Mouse (Mus musculus) frontal cortex, postnatal 10 days (tissue): ENCODE measurements around the gene Xpo5.

Experiments
- DNase-seq, 2 experiments: peaks; one replicate each; pipeline ENCODE4 v3.0.0; 2022; ENCODE audit warnings: low spot score in 2 of 2, mixed read lengths in 1 of 2

The Xpo5 gene

DNA sequence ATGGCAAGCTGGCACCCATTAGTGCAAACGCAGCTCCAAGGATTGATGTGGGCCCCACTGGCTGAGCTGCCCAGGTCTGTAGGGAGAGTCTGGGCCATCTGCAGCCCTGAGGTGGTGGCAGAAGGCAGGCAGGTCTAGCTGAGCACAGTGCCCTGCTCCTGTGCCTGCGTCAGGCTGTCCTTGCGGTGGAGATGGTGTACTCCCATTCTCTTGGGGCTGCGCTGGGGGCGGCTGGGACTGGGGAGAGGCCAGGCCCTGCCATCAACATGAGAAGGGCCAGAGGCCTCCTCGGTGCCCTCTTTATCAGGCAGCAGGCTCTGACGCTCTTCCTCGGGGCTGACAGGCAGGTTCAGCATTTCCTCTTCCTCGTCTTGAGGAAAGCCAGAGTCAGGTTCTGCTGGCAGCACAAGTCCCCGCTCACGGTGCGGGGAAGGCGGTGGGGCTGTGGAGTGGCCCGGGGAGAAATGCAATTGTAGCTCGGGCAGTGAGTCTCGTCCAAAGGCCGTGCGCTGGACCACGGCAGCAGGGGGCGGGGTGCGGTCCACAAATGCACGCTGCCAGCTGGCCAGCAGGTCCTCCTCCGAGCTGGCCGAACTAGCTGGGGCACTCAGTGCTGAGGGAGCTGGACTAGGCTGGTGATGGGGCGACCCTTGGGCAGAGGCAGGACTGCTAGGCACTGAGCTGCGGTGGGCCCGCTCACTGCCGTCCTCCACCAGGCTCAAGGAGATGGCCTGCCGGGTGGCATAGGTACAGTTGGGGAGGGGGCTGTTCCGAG is 55.9 kb downstream of the Xpo5 start:
- no peak for DNase-seq

- no peak for DNase-seq
Measured at GRCm38 (mm10) chr17:46259675-46260074, 57.1 kb downstream of the Xpo5 start.

DNA sequence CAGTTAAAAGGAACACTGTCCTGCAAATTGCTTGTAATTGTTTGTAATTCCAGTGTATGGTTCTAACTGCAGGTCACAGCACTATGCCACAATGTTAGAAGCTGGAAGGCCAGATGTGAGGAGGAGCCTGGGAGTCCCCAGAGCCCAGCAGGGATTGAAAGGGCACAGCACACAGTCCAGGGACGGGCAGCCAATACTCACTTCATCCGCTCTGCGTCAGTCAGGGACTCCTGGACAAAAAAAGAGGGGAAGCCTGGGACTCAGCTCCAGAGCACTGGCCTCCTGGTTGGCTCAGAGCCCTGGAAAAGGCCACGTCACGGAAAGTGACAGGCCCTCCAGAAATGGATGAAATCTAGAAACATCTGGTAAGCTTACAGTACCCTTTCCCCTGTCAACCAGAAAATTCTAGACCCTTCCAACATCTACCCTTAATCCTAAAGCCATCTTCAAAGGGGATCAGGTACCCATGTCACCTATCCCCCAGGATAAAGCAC is 59.7 kb downstream of the Xpo5 start:
- DNase-seq, result no peak

DNA sequence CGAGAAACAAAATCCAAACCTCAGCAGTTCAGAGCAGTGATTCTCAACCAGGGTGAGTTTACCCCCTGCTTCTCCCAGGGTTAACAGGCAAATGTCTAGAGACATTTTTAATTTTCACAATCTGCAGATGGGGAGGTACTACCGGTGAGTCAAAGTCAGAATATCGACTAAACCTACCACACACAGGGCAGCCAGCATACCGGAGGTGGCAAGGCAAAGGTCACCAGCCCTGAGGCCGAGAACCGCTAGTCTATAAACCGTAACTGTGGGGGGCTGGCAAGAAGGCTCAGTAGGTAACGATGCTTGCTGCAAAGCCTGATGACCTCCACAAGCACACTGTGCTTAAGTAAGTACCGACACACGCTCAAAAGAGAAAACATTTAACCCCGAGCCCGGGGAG is 62.9 kb downstream of the Xpo5 start:
- no peak for DNase-seq

DNA sequence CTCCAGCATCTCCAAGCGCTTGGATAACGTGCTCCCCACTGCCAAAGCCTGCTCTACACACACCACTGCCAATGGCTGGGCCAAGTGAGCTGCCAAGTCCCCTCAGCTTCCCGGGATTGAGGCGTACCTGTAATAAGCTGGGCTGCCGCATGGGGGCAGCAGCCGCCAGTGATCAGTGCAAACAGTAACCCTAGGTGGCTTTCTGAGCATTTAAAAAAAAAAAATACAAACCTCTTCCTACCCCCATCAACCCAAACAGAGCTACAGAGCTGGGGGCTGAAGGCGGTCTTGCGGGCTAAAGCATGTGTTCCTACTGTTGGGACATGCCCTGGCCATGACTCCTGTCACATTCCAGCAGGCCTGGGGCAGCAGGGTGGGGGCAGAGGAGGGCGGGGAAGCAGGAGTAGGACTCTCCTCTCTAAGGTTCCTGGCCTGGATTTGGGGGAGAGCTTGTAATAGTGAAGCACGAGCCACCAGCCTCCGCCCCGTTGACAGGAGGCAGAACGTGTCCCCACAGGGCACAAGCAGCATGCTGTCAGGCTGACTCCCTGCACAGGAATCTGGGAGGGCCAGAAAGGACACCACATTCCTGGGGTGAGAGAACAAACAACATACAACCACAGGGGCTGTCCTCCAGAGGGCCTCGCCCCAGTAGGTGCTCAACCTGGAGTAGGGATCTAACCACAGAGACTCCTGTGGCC is 63.5 kb downstream of the Xpo5 start:
- DNase-seq, result peak; percentile 72 to 84

DNA sequence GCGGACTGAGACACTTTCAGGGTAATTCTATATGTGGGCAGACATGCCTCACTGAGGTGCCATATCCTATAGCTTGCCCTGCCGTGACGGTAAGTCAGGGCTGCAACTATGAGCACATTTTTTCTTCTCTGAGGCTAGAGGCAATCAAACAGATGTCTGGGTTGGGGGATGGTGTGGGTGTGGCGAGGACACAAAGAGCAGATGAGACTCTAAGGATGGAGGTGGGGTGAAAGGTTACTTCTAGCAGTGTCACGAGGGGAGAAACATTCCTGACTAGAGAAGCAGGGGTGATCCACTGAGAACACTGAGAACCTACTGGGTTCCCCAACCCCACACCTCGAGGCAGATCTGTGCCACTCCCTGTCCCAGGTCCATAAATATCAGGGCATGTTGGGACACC is 64.4 kb downstream of the Xpo5 start:
- no peak for DNase-seq

DNA sequence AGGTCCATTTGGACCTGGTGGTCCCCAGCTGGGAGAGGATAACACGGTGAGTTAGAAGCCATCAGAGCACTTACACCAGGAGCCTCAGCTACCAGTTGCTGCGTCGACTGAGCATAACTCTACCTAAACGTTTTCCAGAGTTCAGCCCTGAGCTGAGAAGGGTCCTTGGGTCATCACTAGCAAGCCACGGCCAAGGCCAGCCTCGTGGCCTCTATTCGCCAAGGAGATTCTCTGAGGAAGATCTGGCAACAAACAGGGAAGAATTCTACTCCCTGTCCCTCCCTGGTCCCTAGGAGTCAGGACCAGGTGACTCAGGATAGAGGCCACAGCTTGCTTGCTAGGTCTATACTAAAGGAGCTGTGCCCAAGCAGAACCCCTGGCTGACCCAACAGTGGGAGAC is 64.9 kb downstream of the Xpo5 start:
- no peak for DNase-seq

DNA sequence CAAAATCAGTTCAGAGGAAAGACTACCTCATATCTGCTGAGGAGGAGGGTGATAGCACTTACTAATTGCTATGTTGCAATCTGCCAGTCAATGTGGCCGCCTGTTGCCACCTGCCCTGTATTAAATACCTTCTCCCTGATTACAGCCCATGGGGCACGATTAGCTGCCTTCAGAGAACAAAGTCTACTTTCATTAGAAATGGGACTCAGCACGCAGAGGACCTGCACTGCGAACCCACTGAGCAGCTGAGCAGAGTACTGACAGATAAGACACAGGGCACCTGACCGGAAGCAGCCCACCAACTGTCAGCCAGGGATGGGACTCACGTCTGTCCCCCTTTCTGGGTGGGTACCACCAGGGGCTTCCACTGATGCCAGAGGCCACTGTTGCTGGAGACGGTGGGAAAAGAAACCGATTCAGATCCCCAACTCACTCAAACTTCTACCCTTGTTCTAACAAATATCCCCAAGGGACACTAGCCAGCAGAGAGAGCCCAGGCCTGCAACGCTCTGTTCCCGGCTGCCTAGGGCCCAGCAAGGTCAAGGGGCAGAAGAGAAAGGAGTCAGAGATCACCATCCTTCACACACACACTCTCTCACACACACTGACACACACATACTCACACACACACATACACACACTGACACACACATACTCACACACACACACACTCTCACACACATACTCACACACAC is 65.6 kb downstream of the Xpo5 start:
- no peak for DNase-seq

GRCm38 (mm10) chr17:46269771-46270534 is 67.4 kb downstream of the Xpo5 start:
- DNase-seq, result no peak

- DNase-seq, result no peak
Measured at GRCm38 (mm10) chr17:46272058-46272457, 69.5 kb downstream of the Xpo5 start.

DNA sequence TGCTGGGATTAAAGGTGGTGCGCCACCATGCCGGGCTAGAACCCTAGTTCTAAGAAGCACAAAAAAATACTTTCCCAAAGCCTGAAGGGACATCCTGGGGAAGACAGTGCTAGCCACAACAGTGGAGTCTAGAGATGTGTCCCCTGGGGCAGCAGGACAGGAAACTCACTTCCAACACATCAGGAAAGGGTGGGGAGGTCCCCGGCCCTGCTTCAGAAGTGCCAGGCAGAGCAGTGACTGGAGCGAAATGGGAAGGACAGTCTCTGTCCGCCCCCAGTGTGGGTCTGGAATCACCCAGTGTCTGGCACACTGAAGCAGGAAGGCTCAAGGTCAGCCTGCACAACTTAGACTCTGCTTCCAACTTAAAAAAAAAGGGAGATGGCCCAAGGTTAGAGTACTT is 70.1 kb downstream of the Xpo5 start:
- DNase-seq, result no peak

GRCm38 (mm10) chr17:46273803-46274236 is 71.2 kb downstream of the Xpo5 start:
- DNase-seq, result no peak

GRCm38 (mm10) chr17:46274465-46274864 is 71.9 kb downstream of the Xpo5 start:
- no peak for DNase-seq

GRCm38 (mm10) chr17:46275034-46275433 is 72.5 kb downstream of the Xpo5 start:
- DNase-seq, result no peak

DNA sequence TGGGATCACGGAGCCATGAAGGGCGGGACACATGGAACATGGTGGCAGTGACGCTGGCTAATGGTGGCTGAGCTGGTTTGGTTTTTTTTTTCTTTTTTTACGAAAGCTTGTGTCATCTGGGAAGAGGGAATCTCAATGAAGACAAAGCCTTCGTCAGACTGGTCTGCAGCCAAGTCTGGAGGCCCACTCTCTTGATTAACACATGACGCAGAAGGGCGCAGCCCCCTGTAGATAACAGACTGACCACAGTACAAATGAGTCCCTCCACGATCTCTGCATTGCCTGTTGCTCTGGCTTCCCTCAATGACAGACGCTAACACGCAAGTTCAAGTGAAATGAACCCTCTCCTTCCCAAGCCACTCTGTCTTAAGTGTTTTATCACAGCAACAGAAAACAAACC is 72.9 kb downstream of the Xpo5 start:
- DNase-seq, result no peak

- DNase-seq, result no peak
Measured at GRCm38 (mm10) chr17:46277586-46277985, 75.0 kb downstream of the Xpo5 start.

GRCm38 (mm10) chr17:46278011-46278765 is 75.6 kb downstream of the Xpo5 start:
- no peak for DNase-seq

DNA sequence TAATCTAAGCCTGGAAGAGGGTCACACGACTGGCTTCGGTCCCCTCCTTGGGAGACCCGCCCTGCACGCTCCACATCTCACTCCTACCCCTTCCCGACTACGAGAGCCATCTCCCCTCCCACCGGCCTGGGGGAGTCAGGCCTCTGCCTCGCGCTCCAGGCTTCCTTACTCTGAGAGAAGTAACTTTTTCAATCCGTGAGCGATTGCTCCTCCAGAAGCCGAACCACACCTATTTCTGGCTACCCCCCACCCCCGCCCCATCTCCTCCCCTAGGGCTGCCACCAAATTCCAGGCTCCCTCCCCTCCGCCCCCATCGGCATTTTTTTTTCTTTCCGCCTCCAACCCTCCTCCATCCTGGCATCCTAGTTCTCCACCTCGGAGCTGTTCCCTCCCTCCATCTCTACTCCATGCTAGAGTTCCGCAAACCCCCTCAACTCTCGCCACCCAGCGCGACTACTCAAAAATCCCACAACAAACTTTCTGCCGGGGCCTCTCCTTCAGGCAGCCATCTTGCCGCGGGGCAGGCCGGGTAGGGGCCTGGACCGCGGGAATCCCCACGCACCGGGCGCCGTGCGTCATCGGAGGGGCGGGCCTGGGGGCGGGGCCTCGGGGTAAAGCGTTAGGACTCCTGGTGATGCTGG is 80.0 kb downstream of the Xpo5 start, which contains the start of gene Tjap1:
Tjap1 (minus strand) TSS at position 544 of the 641 bp plus-strand sequence.
- peak; percentile 68 to 80 for DNase-seq

DNA sequence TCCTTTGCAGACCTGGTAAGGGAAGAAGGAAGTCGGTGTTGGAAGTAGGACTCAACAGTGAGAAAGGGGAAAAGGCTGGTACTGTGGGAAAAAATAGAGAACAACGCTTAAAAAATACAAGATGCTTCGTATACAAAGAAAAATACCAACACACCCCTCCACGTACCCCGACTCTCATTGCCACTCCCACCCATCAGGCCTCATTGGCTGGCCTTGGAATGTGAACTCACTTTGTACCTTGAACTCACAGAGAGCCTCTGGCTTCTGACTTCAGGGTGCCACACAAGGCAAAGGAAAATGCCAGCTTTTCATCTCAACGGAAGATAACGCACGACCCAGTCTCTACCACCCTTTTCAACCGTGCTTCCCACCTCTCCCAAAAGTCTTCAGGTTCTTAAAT is 80.6 kb downstream of the Xpo5 start:
- no peak for DNase-seq

GRCm38 (mm10) chr17:46283911-46284310 is 81.3 kb downstream of the Xpo5 start:
- no peak for DNase-seq
